Mouse (Mus musculus): ENCODE data around the gene Ubac2. TPM values are rescaled to one million over a fixed set of nuclear protein-coding genes. Genes with fewer than 3 reads are reported as not detected.

The Ubac2 gene
- polyA plus RNA-seq, 1 experiment: 21.6 TPM

- Histone ChIP-seq H3K4me1 (ENCODE audit: control insufficient read depth, insufficient read depth, low read length) (peaks cover 1% of the 10 kb centered on the region), H3K4me3 (replicated peaks; ENCODE audit: control insufficient read depth, low read depth, low read length) (no peak overlapping the region), H3K27ac (ENCODE audit: control insufficient read depth, insufficient read depth, low read depth, low read length, poor library complexity) (no peak overlapping the region)
- TF ChIP-seq CTCF (IDR thresholded peaks at IDR 0.05; ENCODE audit: control insufficient read depth, insufficient read depth, low read length) (peak; percentile 8; the same call in 1 of the 2 replicates), POLR2A (IDR thresholded peaks at IDR 0.05; ENCODE audit: borderline replicate concordance, control insufficient read depth, low read depth, low read length) (no peak)
- 89% methylated on average over 12 of the region's 12 CpGs for WGBS
These were observed 42.2 kb downstream of the Ubac2 start for GRCm38 (mm10) chr14:121920511-121921124.

GRCm38 (mm10) chr14:121922016-121922415 is 43.6 kb downstream of the Ubac2 start:
- 81% methylated on average over 4 of the region's 4 CpGs for WGBS
- TF ChIP-seq CTCF (IDR thresholded peaks at IDR 0.05; ENCODE audit: control insufficient read depth, insufficient read depth, low read length) (no peak), POLR2A (IDR thresholded peaks at IDR 0.05; ENCODE audit: borderline replicate concordance, control insufficient read depth, low read depth, low read length) (no peak)
- Histone ChIP-seq H3K4me3 (replicated peaks; ENCODE audit: control insufficient read depth, low read depth, low read length) (no peak overlapping the region), H3K27ac (ENCODE audit: control insufficient read depth, insufficient read depth, low read depth, low read length, poor library complexity) (no peak overlapping the region), H3K4me1 (ENCODE audit: control insufficient read depth, insufficient read depth, low read length) (no peaks in the 10 kb centered on the region; the same call in 1 of the 2 replicates)

- no peaks in the 10 kb centered on the region; the same call in 1 of the 2 replicates for H3K4me1 ChIP-seq (ENCODE audit: control insufficient read depth, insufficient read depth, low read length)
- 71% methylated on average over 4 of the region's 4 CpGs for WGBS
- H3K4me3 ChIP-seq (replicated peaks; ENCODE audit: control insufficient read depth, low read depth, low read length): no peak overlapping the region
- H3K27ac ChIP-seq (ENCODE audit: control insufficient read depth, insufficient read depth, low read depth, low read length, poor library complexity): no peak overlapping the region
- TF ChIP-seq CTCF (IDR thresholded peaks at IDR 0.05; ENCODE audit: control insufficient read depth, insufficient read depth, low read length) (no peak), POLR2A (IDR thresholded peaks at IDR 0.05; ENCODE audit: borderline replicate concordance, control insufficient read depth, low read depth, low read length) (no peak)
These were observed 44.3 kb downstream of the Ubac2 start for GRCm38 (mm10) chr14:121922731-121923130.

- Histone ChIP-seq H3K27ac (ENCODE audit: control insufficient read depth, insufficient read depth, low read depth, low read length, poor library complexity) (no peak overlapping the region), H3K4me3 (replicated peaks; ENCODE audit: control insufficient read depth, low read depth, low read length) (no peak overlapping the region), H3K4me1 (ENCODE audit: control insufficient read depth, insufficient read depth, low read length) (peaks cover 3% of the 10 kb centered on the region; the same call in 1 of the 2 replicates)
- 84% methylated on average over 6 of the region's 6 CpGs for WGBS
- TF ChIP-seq CTCF (IDR thresholded peaks at IDR 0.05; ENCODE audit: control insufficient read depth, insufficient read depth, low read length) (no peak), POLR2A (IDR thresholded peaks at IDR 0.05; ENCODE audit: borderline replicate concordance, control insufficient read depth, low read depth, low read length) (no peak)
These were observed 46.5 kb downstream of the Ubac2 start for GRCm38 (mm10) chr14:121924876-121925275.

- H3K4me3 ChIP-seq (replicated peaks; ENCODE audit: control insufficient read depth, low read depth, low read length): no peak overlapping the region
- 85% methylated on average over 6 of the region's 6 CpGs for WGBS
- no peak overlapping the region for H3K27ac ChIP-seq (ENCODE audit: control insufficient read depth, insufficient read depth, low read depth, low read length, poor library complexity)
- peaks cover 7% of the 10 kb centered on the region for H3K4me1 ChIP-seq (ENCODE audit: control insufficient read depth, insufficient read depth, low read length)
- TF ChIP-seq CTCF (IDR thresholded peaks at IDR 0.05; ENCODE audit: control insufficient read depth, insufficient read depth, low read length) (no peak), POLR2A (IDR thresholded peaks at IDR 0.05; ENCODE audit: borderline replicate concordance, control insufficient read depth, low read depth, low read length) (no peak)
These were observed 48.5 kb downstream of the Ubac2 start for GRCm38 (mm10) chr14:121926901-121927300.

- H3K4me3 ChIP-seq (replicated peaks; ENCODE audit: control insufficient read depth, low read depth, low read length): no peak overlapping the region
- TF ChIP-seq POLR2A (IDR thresholded peaks at IDR 0.05; ENCODE audit: borderline replicate concordance, control insufficient read depth, low read depth, low read length) (no peak), CTCF (IDR thresholded peaks at IDR 0.05; ENCODE audit: control insufficient read depth, insufficient read depth, low read length) (no peak)
- no peak overlapping the region for H3K27ac ChIP-seq (ENCODE audit: control insufficient read depth, insufficient read depth, low read depth, low read length, poor library complexity)
- H3K4me1 ChIP-seq (ENCODE audit: control insufficient read depth, insufficient read depth, low read length): peaks cover 9% of the 10 kb centered on the region
- 88% methylated on average over 8 of the region's 8 CpGs for WGBS
These were observed 49.0 kb downstream of the Ubac2 start for GRCm38 (mm10) chr14:121927451-121927850.

- peaks cover 9% of the 10 kb centered on the region for H3K4me1 ChIP-seq (ENCODE audit: control insufficient read depth, insufficient read depth, low read length)
- peak; percentile 31; the same call in 1 of the 2 replicates for TF ChIP-seq CTCF (IDR thresholded peaks at IDR 0.05; ENCODE audit: control insufficient read depth, insufficient read depth, low read length)
- no peak for TF ChIP-seq POLR2A (IDR thresholded peaks at IDR 0.05; ENCODE audit: borderline replicate concordance, control insufficient read depth, low read depth, low read length)
- H3K4me3 ChIP-seq (replicated peaks; ENCODE audit: control insufficient read depth, low read depth, low read length): no peak overlapping the region
- peak overlapping the region; percentile 69 for H3K27ac ChIP-seq (ENCODE audit: control insufficient read depth, insufficient read depth, low read depth, low read length, poor library complexity)
- WGBS: 42% methylated on average over 8 of the region's 8 CpGs
These were observed 50.1 kb downstream of the Ubac2 start for GRCm38 (mm10) chr14:121928375-121929137.

- H3K4me3 ChIP-seq (replicated peaks; ENCODE audit: control insufficient read depth, low read depth, low read length): no peak overlapping the region
- peaks cover 13% of the 10 kb centered on the region for H3K4me1 ChIP-seq (ENCODE audit: control insufficient read depth, insufficient read depth, low read length)
- TF ChIP-seq CTCF (IDR thresholded peaks at IDR 0.05; ENCODE audit: control insufficient read depth, insufficient read depth, low read length): 0 out of 2 replicates have a peak, but pooled peaks have one; percentile 4
- no peak for TF ChIP-seq POLR2A (IDR thresholded peaks at IDR 0.05; ENCODE audit: borderline replicate concordance, control insufficient read depth, low read depth, low read length)
- WGBS: 11% methylated on average over 12 of the region's 12 CpGs
- peak overlapping the region; percentile 89 for H3K27ac ChIP-seq (ENCODE audit: control insufficient read depth, insufficient read depth, low read depth, low read length, poor library complexity)
These were observed 51.0 kb downstream of the Ubac2 start for GRCm38 (mm10) chr14:121929243-121929951.

Data from bone marrow, adult 2 months (tissue).